Mouse (Mus musculus) CH12.LX (cell line): Measurements from ENCODE around the gene Klrb1b. TPM values are rescaled to one million over a fixed set of nuclear protein-coding genes. Genes with fewer than 3 reads are reported as not detected.
"Not testable (repeated sequence)": the region's sequence is repeated elsewhere in the genome, so short reads cannot be mapped to it uniquely, and the experiment has no call there.

Source experiments
- DNase-seq: peaks from one replicate; pipeline ENCODE4 v3.0.0-alpha.2; 2013; ENCODE audit errors: extremely low read depth
- H3K27ac ChIP-seq: 2 replicates; pipeline ENCODE4 v1.5.1; 2012; ENCODE audit warnings: low read depth, mild to moderate bottlenecking, control low read depth, moderate library complexity; ENCODE audit not compliant: insufficient read depth
- H3K27me3 ChIP-seq: replicated peaks from 2 replicates; pipeline ENCODE3; 2012; ENCODE audit warnings: inconsistent platforms
- H3K36me3 ChIP-seq, 2 experiments: replicated peaks in 1 of 2; 2 replicates each; pipeline versions ENCODE3 to v1.6.1; 2012; ENCODE audit warnings: inconsistent platforms in 1 of 2, low read length in 1 of 2, mild to moderate bottlenecking in 1 of 2, mixed read lengths in 1 of 2, moderate library complexity in 1 of 2; ENCODE audit not compliant: control insufficient read depth in 1 of 2, insufficient read depth in 1 of 2
- H3K4me1 ChIP-seq, 2 experiments: 2 replicates each; pipeline ENCODE4 v1.6.1; 2012; ENCODE audit warnings: inconsistent platforms in 1 of 2, moderate library complexity in 1 of 2; ENCODE audit not compliant: insufficient read depth in 2 of 2, control insufficient read depth in 1 of 2
- H3K4me2 ChIP-seq: 2 replicates; pipeline ENCODE4 v1.6.1; 2012; ENCODE audit warnings: low read depth, mild to moderate bottlenecking, control low read depth; ENCODE audit not compliant: poor library complexity, insufficient read depth, severe bottlenecking
- H3K4me3 ChIP-seq, 3 experiments: fragments of 150-350 bp in 1 of 3; sonication (generic) in 1 of 3; replicated peaks in 1 of 3; 2 replicates each; pipeline versions ENCODE3 to v1.5.1; 2011 to 2012; ENCODE audit warnings: low read depth in 2 of 3, low read length in 2 of 3, mild to moderate bottlenecking in 2 of 3, moderate library complexity in 2 of 3, control low read depth in 1 of 3, improper control_type of control experiment in 1 of 3, inconsistent platforms in 1 of 3, mixed read lengths in 1 of 3; ENCODE audit not compliant: poor library complexity in 1 of 3
- H3K79me2 ChIP-seq: replicated peaks from 2 replicates; pipeline ENCODE4 v1.6.1; 2012; ENCODE audit warnings: mild to moderate bottlenecking, moderate library complexity; ENCODE audit not compliant: control insufficient read depth, poor library complexity, insufficient read depth, severe bottlenecking; ENCODE audit errors: extremely low read depth
- H3K9ac ChIP-seq: 2 replicates; pipeline ENCODE4 v1.6.1; 2012; ENCODE audit warnings: low read depth, mild to moderate bottlenecking, control low read depth, moderate library complexity; ENCODE audit not compliant: insufficient read depth
- H3K9me3 ChIP-seq: replicated peaks from 2 replicates; pipeline ENCODE3; 2012; ENCODE audit warnings: low read length, inconsistent platforms, mixed read lengths
- BHLHE40 ChIP-seq: IDR thresholded peaks from 2 replicates; pipeline ENCODE4 v1.6.1; 2011; ENCODE audit warnings: mild to moderate bottlenecking, low read depth, low read length, improper control_type of control experiment
- CHD1 ChIP-seq: IDR thresholded peaks from 2 replicates; pipeline ENCODE4 v1.6.1; 2012; ENCODE audit warnings: low read depth, low read length, improper control_type of control experiment, inconsistent platforms
- CHD2 ChIP-seq: IDR thresholded peaks from 2 replicates; pipeline ENCODE4 v1.6.1; 2011; ENCODE audit warnings: low read length, improper control_type of control experiment
- E2F4 ChIP-seq: IDR thresholded peaks from 2 replicates; pipeline ENCODE4 v1.6.1; 2011; ENCODE audit warnings: low read depth, low read length, improper control_type of control experiment; ENCODE audit not compliant: insufficient replicate concordance
- ELF1 ChIP-seq: IDR thresholded peaks from 2 replicates; pipeline ENCODE4 v1.6.1; 2014; ENCODE audit warnings: low read depth, mild to moderate bottlenecking, inconsistent platforms, low read length, improper control_type of control experiment
- EP300 ChIP-seq: IDR thresholded peaks from 2 replicates; pipeline ENCODE4 v1.6.1; 2011; ENCODE audit warnings: low read length, improper control_type of control experiment
- IRF4 ChIP-seq: IDR thresholded peaks from 2 replicates; pipeline ENCODE4 v1.6.1; 2014; ENCODE audit warnings: low read depth, mild to moderate bottlenecking, inconsistent platforms, low read length, improper control_type of control experiment
- JUND ChIP-seq: conservative IDR thresholded peaks from 2 replicates; pipeline ENCODE4 v1.6.1; 2011; ENCODE audit warnings: low read depth, low read length, improper control_type of control experiment
- KAT2A ChIP-seq: IDR thresholded peaks from 2 replicates; pipeline ENCODE4 v1.6.1; 2012; ENCODE audit warnings: low read length, improper control_type of control experiment, inconsistent platforms; ENCODE audit not compliant: insufficient replicate concordance
- MAFK ChIP-seq: IDR thresholded peaks from 2 replicates; pipeline ENCODE4 v1.6.1; 2011; ENCODE audit warnings: low read length, improper control_type of control experiment; ENCODE audit not compliant: insufficient replicate concordance
- NRF1 ChIP-seq: IDR thresholded peaks from 2 replicates; pipeline ENCODE4 v1.6.1; 2014; ENCODE audit warnings: low read depth, mild to moderate bottlenecking, inconsistent platforms, low read length, improper control_type of control experiment, moderate library complexity
- TBP ChIP-seq: conservative IDR thresholded peaks from 2 replicates; pipeline ENCODE4 v1.6.1; 2011; ENCODE audit warnings: low read depth, low read length, improper control_type of control experiment
- TCF12 ChIP-seq: IDR thresholded peaks from 2 replicates; pipeline ENCODE4 v1.6.1; 2014; ENCODE audit warnings: low read depth, mild to moderate bottlenecking, inconsistent platforms, low read length, improper control_type of control experiment
- UBTF ChIP-seq: IDR thresholded peaks from 2 replicates; pipeline ENCODE4 v1.6.1; 2012; ENCODE audit warnings: low read depth, mild to moderate bottlenecking, inconsistent platforms, low read length, improper control_type of control experiment, moderate library complexity
- ZNF384 ChIP-seq: IDR thresholded peaks from 2 replicates; pipeline ENCODE4 v1.6.1; 2012; ENCODE audit warnings: low read depth, low read length, improper control_type of control experiment, inconsistent platforms
- dilution Hi-C: fragments of 300-500 bp; cut with MboI; formaldehyde crosslinking; loops from 2 replicates; pipeline ENCODE4 v1.14.3; 2020; ENCODE audit warnings: low sequenced_read_pairs; ENCODE audit not compliant: extremely low pct_unique_long_range_greater_than_20kb, extremely low pct_ligation_motif_present
- in situ Hi-C: fragments of 300-500 bp; cut with MboI; formaldehyde crosslinking; loops from 3 replicates; pipeline ENCODE4 v1.14.3; 2019; ENCODE audit warnings: low sequenced_read_pairs, low pct_ligation_motif_present, low pct_unique_long_range_greater_than_20kb, mixed read lengths
- polyA plus RNA-seq: library from polyadenylated mRNA; unstranded; fragments of >175 nt; gene quantifications from 2 replicates; pipeline ENCODE4 v1.2.1, GENCODE M21; 2012; ENCODE audit warnings: low read depth; ENCODE audit not compliant: insufficient read length
- total RNA-seq, 2 experiments: library from RNA; depleted of rRNA; stranded (reverse); fragments of 300-350 nt in 1 of 2; fragments of >200 nt in 1 of 2; gene quantifications; 2 replicates each; pipeline ENCODE4 v1.2.3; 2012 to 2014

Gene Klrb1b
- total and polyA plus RNA-seq, 3 experiments: not detected

GRCm38 (mm10) chr6:128798772-128799143 is 27.4 kb downstream of the Klrb1b start:
- in situ Hi-C loops: loop anchor here (5.0 kb wide), 1 partner anchor 36 kb away; no protein-coding TSS in a partner anchor
- TF ChIP-seq IRF4 (0 out of 2 replicates have a peak, but pooled peaks have one; percentile 28), JUND (peak; percentile 10; the same call in 1 of the 2 replicates), KAT2A (peak; percentile 68; the same call in 1 of the 2 replicates), ELF1 (peak; percentile 93), CHD1 (peak; percentile 45; the same call in 1 of the 2 replicates), MAFK (peak; percentile 87), E2F4 (peak; percentile 75; the same call in 1 of the 2 replicates), NRF1 (0 out of 2 replicates have a peak, but pooled peaks have one; percentile 40), TBP (peak; percentile 98)
- H3K9me3 ChIP-seq, H3K36me3 ChIP-seq, dilution Hi-C loops, H3K4me2 ChIP-seq, H3K79me2 ChIP-seq, H3K27me3 ChIP-seq: not testable (repeated sequence)
- Histone ChIP-seq H3K9ac (peak overlapping the region; percentile 96), H3K4me3 (peak overlapping the region; percentile 52 to 95 (median 80)), H3K27ac (peak overlapping the region; percentile 95), H3K4me1 (peaks cover 16 to 51% of the 10 kb centered on the region in 2 experiments)
- peak; percentile 83 for DNase-seq

- H3K27ac ChIP-seq: peak overlapping the region; percentile 56
- dilution Hi-C loops (no loop called here), in situ Hi-C loops (loop anchor here (5.0 kb wide), 1 partner anchor 36 kb away; no protein-coding TSS in a partner anchor)
- peak overlapping the region in 1 of 3 experiments; percentile 19 for H3K4me3 ChIP-seq
- H3K36me3 ChIP-seq: no peaks in the 10 kb centered on the region
- H3K4me1 ChIP-seq: peaks cover 16 to 51% of the 10 kb centered on the region in 2 experiments
- peak overlapping the region; percentile 27; the same call in 1 of the 2 replicates for H3K9ac ChIP-seq
- H3K79me2 ChIP-seq: no peaks in the 10 kb centered on the region
- H3K27me3 ChIP-seq: no peaks in the 10 kb centered on the region
- no peak for DNase-seq
- H3K9me3 ChIP-seq: no peaks in the 10 kb centered on the region
- TF ChIP-seq EP300: no peak
- no peak for TF ChIP-seq TCF12
- peak; percentile 39; the same call in 1 of the 2 replicates for TF ChIP-seq BHLHE40
- TF ChIP-seq JUND: no peak
- peak; percentile 29; the same call in 1 of the 2 replicates for TF ChIP-seq CHD1
- peak; percentile 96 for TF ChIP-seq ZNF384
- no peak for TF ChIP-seq CHD2
- TF ChIP-seq UBTF: 0 out of 2 replicates have a peak, but pooled peaks have one; percentile 25
- H3K4me2 ChIP-seq: peak overlapping the region; percentile 41
Observed at GRCm38 (mm10) chr6:128797936-128798771, 28.0 kb downstream of the Klrb1b start.
